Mouse (Mus musculus) MEL (cell line): Measurements from ENCODE around the gene Dusp23. TPM values are rescaled to one million over a fixed set of nuclear protein-coding genes. Genes with fewer than 3 reads are reported as not detected.

Experiments used
- DNase-seq: peaks from one replicate; pipeline ENCODE4 v3.0.0; 2011; ENCODE audit warnings: low read depth, low spot score
- H3K27ac ChIP-seq: 2 replicates; pipeline ENCODE4 v1.5.1; 2012; ENCODE audit warnings: low read depth, mild to moderate bottlenecking, control low read depth, low read length, moderate library complexity; ENCODE audit not compliant: control insufficient read depth
- H3K27me3 ChIP-seq, 2 experiments: fragments of 150-350 bp in 1 of 2; sonication (generic) in 1 of 2; 2 replicates each; pipeline ENCODE4 v1.6.1; 2012; ENCODE audit warnings: low read length in 2 of 2, mild to moderate bottlenecking in 2 of 2, improper control_type of control experiment in 1 of 2, moderate library complexity in 1 of 2; ENCODE audit not compliant: insufficient read depth in 2 of 2, control insufficient read depth in 1 of 2
- H3K36me3 ChIP-seq, 2 experiments: 2 replicates each; pipeline ENCODE4 v1.6.1; 2012 to 2014; ENCODE audit warnings: low read length in 2 of 2, improper control_type of control experiment in 1 of 2, inconsistent platforms in 1 of 2, mild to moderate bottlenecking in 1 of 2; ENCODE audit not compliant: insufficient read depth in 2 of 2, control insufficient read depth in 1 of 2
- H3K4me1 ChIP-seq, 2 experiments: fragments of 150-350 bp in 1 of 2; sonication (generic) in 1 of 2; 2 replicates each; pipeline ENCODE4 v1.6.1; 2012; ENCODE audit warnings: low read length in 2 of 2, improper control_type of control experiment in 1 of 2, mild to moderate bottlenecking in 1 of 2; ENCODE audit not compliant: insufficient read depth in 2 of 2, control insufficient read depth in 1 of 2
- H3K4me3 ChIP-seq, 2 experiments: fragments of 150-350 bp in 1 of 2; sonication (generic) in 1 of 2; 2 replicates each; pipeline ENCODE4 v1.5.1; 2012; ENCODE audit warnings: low read depth in 2 of 2, low read length in 2 of 2, mild to moderate bottlenecking in 2 of 2, moderate library complexity in 2 of 2, control low read depth in 1 of 2, improper control_type of control experiment in 1 of 2; ENCODE audit not compliant: control insufficient read depth in 1 of 2, insufficient read depth in 1 of 2
- H3K79me2 ChIP-seq: 2 replicates; pipeline ENCODE4 v1.6.1; 2012; ENCODE audit warnings: mild to moderate bottlenecking, low read length, moderate library complexity; ENCODE audit not compliant: control insufficient read depth, poor library complexity, insufficient read depth
- H3K9ac ChIP-seq: 2 replicates; pipeline ENCODE4 v1.6.1; 2012; ENCODE audit warnings: low read depth, mild to moderate bottlenecking, control low read depth, low read length, moderate library complexity; ENCODE audit not compliant: control insufficient read depth, poor library complexity, severe bottlenecking
- H3K9me3 ChIP-seq: fragments of 150-350 bp; sonication (generic); replicated peaks from 2 replicates; pipeline ENCODE4 v1.6.1; 2012; ENCODE audit warnings: mild to moderate bottlenecking, low read length, improper control_type of control experiment, moderate library complexity; ENCODE audit not compliant: insufficient read depth
- CHD2 ChIP-seq: IDR thresholded peaks from 2 replicates; pipeline ENCODE4 v1.6.1; 2011; ENCODE audit warnings: low read length, improper control_type of control experiment
- CTCF ChIP-seq, 3 experiments: IDR thresholded peaks in 2 of 3; conservative IDR thresholded peaks in 1 of 3; 2 replicates each; pipeline ENCODE4 v1.5.1; 2011 to 2012; ENCODE audit warnings: low read length in 3 of 3, low read depth in 2 of 3, mild to moderate bottlenecking in 2 of 3, improper control_type of control experiment in 1 of 3, inconsistent platforms in 1 of 3, mixed read lengths in 1 of 3, moderate library complexity in 1 of 3; ENCODE audit not compliant: control insufficient read depth in 1 of 3, insufficient read depth in 1 of 3, poor library complexity in 1 of 3, severe bottlenecking in 1 of 3
- E2F4 ChIP-seq: IDR thresholded peaks from 2 replicates; pipeline ENCODE4 v1.6.1; 2011; ENCODE audit warnings: low read depth, low read length, improper control_type of control experiment, borderline replicate concordance
- ELF1 ChIP-seq: IDR thresholded peaks from 2 replicates; pipeline ENCODE4 v1.6.1; 2014; ENCODE audit warnings: low read depth, mild to moderate bottlenecking, inconsistent platforms, low read length, improper control_type of control experiment, moderate library complexity
- EP300 ChIP-seq, 2 experiments: IDR thresholded peaks; 2 replicates each; pipeline ENCODE4 v1.6.1; 2011; ENCODE audit warnings: improper control_type of control experiment in 2 of 2, low read length in 2 of 2, low read depth in 1 of 2, mild to moderate bottlenecking in 1 of 2
- ETS1 ChIP-seq: IDR thresholded peaks from 2 replicates; pipeline ENCODE4 v1.6.1; 2012; ENCODE audit warnings: low read depth, mild to moderate bottlenecking, inconsistent platforms, low read length, improper control_type of control experiment, moderate library complexity
- HCFC1 ChIP-seq: IDR thresholded peaks from 2 replicates; pipeline ENCODE4 v1.6.1; 2012; ENCODE audit warnings: low read depth, mild to moderate bottlenecking, inconsistent platforms, low read length, improper control_type of control experiment, moderate library complexity
- JUND ChIP-seq: IDR thresholded peaks from 2 replicates; pipeline ENCODE4 v1.6.1; 2011; ENCODE audit warnings: low read depth, mild to moderate bottlenecking, improper control_type of control experiment, low read length
- MAFK ChIP-seq: IDR thresholded peaks from 2 replicates; pipeline ENCODE4 v1.6.1; 2011; ENCODE audit warnings: low read depth, mild to moderate bottlenecking, low read length, improper control_type of control experiment, borderline replicate concordance
- MAZ ChIP-seq: IDR thresholded peaks from 2 replicates; pipeline ENCODE4 v1.6.1; 2012; ENCODE audit warnings: low read depth, mild to moderate bottlenecking, inconsistent platforms, low read length, improper control_type of control experiment
- MEF2A ChIP-seq: IDR thresholded peaks from 2 replicates; pipeline ENCODE4 v1.6.1; 2014; ENCODE audit warnings: low read depth, mild to moderate bottlenecking, inconsistent platforms, low read length, improper control_type of control experiment; ENCODE audit not compliant: poor library complexity, insufficient replicate concordance, severe bottlenecking; ENCODE audit errors: extremely low read depth
- NELFE ChIP-seq: IDR thresholded peaks from 2 replicates; pipeline ENCODE4 v1.6.1; 2011; ENCODE audit warnings: low read depth, low read length, improper control_type of control experiment
- POLR2A ChIP-seq, 2 experiments: IDR thresholded peaks; 2 replicates each; pipeline ENCODE4 v1.6.1; 2011 to 2012; ENCODE audit warnings: low read length in 2 of 2, mild to moderate bottlenecking in 2 of 2, control low read depth in 1 of 2, improper control_type of control experiment in 1 of 2, low read depth in 1 of 2, moderate library complexity in 1 of 2; ENCODE audit not compliant: control insufficient read depth in 1 of 2, insufficient read depth in 1 of 2, poor library complexity in 1 of 2
- POLR2AphosphoS2 ChIP-seq: IDR thresholded peaks from 2 replicates; pipeline ENCODE4 v1.6.1; 2011; ENCODE audit warnings: low read length, improper control_type of control experiment
- POLR2AphosphoS5 ChIP-seq: IDR thresholded peaks from 2 replicates; pipeline ENCODE4 v1.6.1; 2012; ENCODE audit warnings: low read depth, borderline replicate concordance, mild to moderate bottlenecking, inconsistent platforms, low read length, moderate library complexity, mixed read lengths
- RAD21 ChIP-seq: IDR thresholded peaks from 2 replicates; pipeline ENCODE4 v1.6.1; 2011; ENCODE audit warnings: mild to moderate bottlenecking, low read depth, low read length, improper control_type of control experiment
- SIN3A ChIP-seq: IDR thresholded peaks from 2 replicates; pipeline ENCODE4 v1.6.1; 2012; ENCODE audit warnings: low read length, improper control_type of control experiment, inconsistent platforms
- TAL1 ChIP-seq: IDR thresholded peaks from 2 replicates; pipeline ENCODE4 v1.6.1; 2012; ENCODE audit warnings: mild to moderate bottlenecking, inconsistent platforms, low read length, moderate library complexity, mixed read lengths
- TBP ChIP-seq: IDR thresholded peaks from 2 replicates; pipeline ENCODE4 v1.8.0; 2011; ENCODE audit warnings: low read depth, low read length, improper control_type of control experiment
- UBTF ChIP-seq: IDR thresholded peaks from 2 replicates; pipeline ENCODE4 v1.6.1; 2012; ENCODE audit warnings: low read depth, mild to moderate bottlenecking, inconsistent platforms, low read length, improper control_type of control experiment, moderate library complexity, borderline replicate concordance; ENCODE audit not compliant: insufficient read depth
- USF1 ChIP-seq: IDR thresholded peaks from 2 replicates; pipeline ENCODE4 v1.6.1; 2014; ENCODE audit warnings: low read depth, mild to moderate bottlenecking, inconsistent platforms, low read length, improper control_type of control experiment, moderate library complexity
- ZC3H11A ChIP-seq: IDR thresholded peaks from 2 replicates; pipeline ENCODE4 v1.6.1; 2012; ENCODE audit warnings: low read depth, mild to moderate bottlenecking, inconsistent platforms, low read length, improper control_type of control experiment
- ZKSCAN1 ChIP-seq: IDR thresholded peaks from 2 replicates; pipeline ENCODE4 v1.6.1; 2012; ENCODE audit warnings: low read depth, mild to moderate bottlenecking, inconsistent platforms, low read length, improper control_type of control experiment, moderate library complexity
- ZMIZ1 ChIP-seq: IDR thresholded peaks from 2 replicates; pipeline ENCODE4 v1.6.1; 2012; ENCODE audit warnings: low read depth, mild to moderate bottlenecking, inconsistent platforms, low read length, improper control_type of control experiment, moderate library complexity
- ZNF384 ChIP-seq: IDR thresholded peaks from 2 replicates; pipeline ENCODE4 v1.6.1; 2012; ENCODE audit warnings: low read depth, mild to moderate bottlenecking, inconsistent platforms, low read length, improper control_type of control experiment
- polyA plus RNA-seq, 2 experiments: library from polyadenylated mRNA; stranded (reverse) in 1 of 2; unstranded in 1 of 2; fragments of >175 nt in 1 of 2; fragments of >200 nt in 1 of 2; gene quantifications; 2 replicates each; pipeline versions ENCODE4 v1.2.1 to v1.2.4; 2012; ENCODE audit warnings: low replicate concordance in 2 of 2, low read depth in 1 of 2; ENCODE audit not compliant: insufficient read length in 2 of 2, insufficient read depth in 1 of 2, missing spikeins in 1 of 2
- total RNA-seq: library from RNA; depleted of rRNA; stranded (reverse); fragments of 300-350 nt; gene quantifications from 2 replicates; pipeline ENCODE4 v1.2.3, GENCODE M21; 2012

The Dusp23 gene
- total and polyA plus RNA-seq, 3 experiments, result 0.54 to 2.5 TPM; not detected in 1

DNA sequence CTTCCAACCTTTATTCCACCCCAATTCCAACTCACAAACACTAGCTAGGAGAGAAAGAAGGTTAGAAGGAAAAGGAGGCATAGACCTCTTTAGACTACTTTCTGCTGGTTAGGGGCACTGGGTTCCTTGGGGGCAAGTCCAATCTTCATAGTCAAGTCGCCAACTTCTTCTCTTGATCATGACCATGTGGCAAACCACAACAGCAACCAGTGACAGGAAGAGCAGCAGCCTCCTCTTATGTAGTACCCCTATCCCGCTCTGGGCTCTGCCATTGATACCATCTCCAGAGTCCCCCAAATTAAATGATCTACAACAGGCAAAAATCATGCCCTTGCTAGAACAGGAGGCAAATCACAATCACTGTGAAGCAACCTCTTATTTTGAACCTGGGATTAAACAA lies 38.8 kb downstream of the Dusp23 start:
- Histone ChIP-seq H3K4me3 (no peak overlapping the region), H3K36me3 (no peaks in the 10 kb centered on the region), H3K9ac (no peak overlapping the region), H3K9me3 (no peaks in the 10 kb centered on the region), H3K79me2 (no peaks in the 10 kb centered on the region), H3K27me3 (peaks cover 0 to 5% of the 10 kb centered on the region in 2 experiments; a peak in 2 of 4 replicates), H3K4me1 (no peaks in the 10 kb centered on the region), H3K27ac (no peak overlapping the region)
- TF ChIP-seq USF1 (no peak), ZC3H11A (no peak), RAD21 (no peak), ETS1 (no peak), E2F4 (no peak), MEF2A (no peak), ZMIZ1 (no peak), CHD2 (no peak), TAL1 (no peak), EP300 (IDR thresholded peaks at IDR 0.05; ENCODE audit: low read depth in 1 of 2, low read length in 2 of 2) (no peak), HCFC1 (no peak), ZKSCAN1 (no peak), MAZ (no peak), UBTF (no peak), POLR2AphosphoS2 (no peak), TBP (no peak)
- DNase-seq, result no peak

GRCm38 (mm10) chr1:172593321-172593720 lies 39.4 kb downstream of the Dusp23 start:
- Histone ChIP-seq H3K79me2 (no peaks in the 10 kb centered on the region), H3K9me3 (no peaks in the 10 kb centered on the region), H3K4me1 (no peaks in the 10 kb centered on the region), H3K27ac (no peak overlapping the region), H3K4me3 (no peak overlapping the region), H3K36me3 (no peaks in the 10 kb centered on the region), H3K9ac (no peak overlapping the region), H3K27me3 (peaks cover 0 to 5% of the 10 kb centered on the region in 2 experiments; a peak in 2 of 4 replicates)
- TF ChIP-seq MAZ (no peak), CTCF (IDR thresholded peaks at IDR 0.05 in 2 of 3, conservative IDR thresholded peaks at IDR 0.05 in 1 of 3; ENCODE audit: control insufficient read depth in 1 of 3, insufficient read depth in 1 of 3, low read depth in 2 of 3, low read length in 3 of 3, poor library complexity in 1 of 3, severe bottlenecking in 1 of 3) (no peak), HCFC1 (no peak), USF1 (no peak), POLR2AphosphoS5 (no peak), MEF2A (no peak), ETS1 (no peak), TAL1 (no peak), JUND (no peak), SIN3A (no peak), UBTF (no peak), POLR2A (IDR thresholded peaks at IDR 0.05; ENCODE audit: control insufficient read depth in 1 of 2, insufficient read depth in 1 of 2, low read depth in 1 of 2, low read length in 2 of 2, poor library complexity in 1 of 2) (no peak), RAD21 (no peak), ZNF384 (no peak), MAFK (no peak), POLR2AphosphoS2 (no peak), NELFE (no peak), ELF1 (no peak)
- DNase-seq, result no peak
